Mouse (Mus musculus): ENCODE data around the gene Cwh43. TPM values are rescaled to one million over a fixed set of nuclear protein-coding genes. Genes with fewer than 3 reads are reported as not detected.

The Cwh43 gene
- polyA plus RNA-seq, 1 experiment from 2014 or later: 0.32 TPM

DNA sequence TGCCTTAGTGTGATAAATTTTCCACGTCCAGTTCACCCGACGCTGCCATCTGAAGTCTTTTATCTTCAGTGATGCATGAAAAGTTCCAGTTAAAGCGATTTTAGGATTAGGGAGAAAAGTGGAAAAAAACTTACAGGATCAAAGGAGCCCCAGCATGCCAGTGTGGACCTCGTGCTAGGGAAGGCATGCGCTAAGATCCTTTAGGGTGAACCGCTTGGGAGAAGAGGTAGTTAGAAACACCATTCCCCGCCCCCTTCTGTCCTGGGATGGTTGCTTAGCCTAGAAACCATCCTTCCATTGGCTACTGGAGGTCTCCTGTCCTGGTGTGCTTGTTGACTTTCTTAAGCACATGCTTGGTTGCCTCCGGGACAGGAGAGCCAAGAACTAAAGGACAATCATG is 29.8 kb upstream of the Cwh43 start:
- no peaks in the 10 kb centered on the region for H3K4me1 ChIP-seq (replicated peaks)
- no peak overlapping the region for H3K27ac ChIP-seq (replicated peaks)
- no peaks in the 10 kb centered on the region for H3K36me3 ChIP-seq
- peaks cover 9% of the 10 kb centered on the region for H3K27me3 ChIP-seq
- H3K4me2 ChIP-seq: no peak overlapping the region
- H3K4me3 ChIP-seq: no peak overlapping the region
- no peaks in the 10 kb centered on the region for H3K9me3 ChIP-seq
- no peak for ATAC-seq (ENCODE audit: low read depth)
- 55% methylated on average over 9 of the region's 9 CpGs for WGBS
- no peak overlapping the region for H3K9ac ChIP-seq

- no peak for ATAC-seq (ENCODE audit: low read depth)
- no peaks in the 10 kb centered on the region for H3K4me1 ChIP-seq (replicated peaks)
- H3K9ac ChIP-seq: no peak overlapping the region
- H3K4me3 ChIP-seq: no peak overlapping the region
- no peaks in the 10 kb centered on the region for H3K9me3 ChIP-seq
- no peak overlapping the region for H3K27ac ChIP-seq (replicated peaks)
- H3K27me3 ChIP-seq: peaks cover 14% of the 10 kb centered on the region
- H3K36me3 ChIP-seq: no peaks in the 10 kb centered on the region
- H3K4me2 ChIP-seq: no peak overlapping the region
- 92% methylated on average over 7 of the region's 7 CpGs for WGBS
Measured at GRCm38 (mm10) chr5:73376491-73376890, 29.4 kb upstream of the Cwh43 start.

- WGBS: 35% methylated on average over 3 of the region's 3 CpGs
- no peak overlapping the region for H3K27ac ChIP-seq (replicated peaks)
- H3K9ac ChIP-seq: no peak overlapping the region
- H3K36me3 ChIP-seq: no peaks in the 10 kb centered on the region
- H3K9me3 ChIP-seq: no peaks in the 10 kb centered on the region
- H3K4me1 ChIP-seq (replicated peaks): no peaks in the 10 kb centered on the region
- ATAC-seq (ENCODE audit: low read depth): peak; percentile 85
- no peak overlapping the region for H3K4me3 ChIP-seq
- no peak overlapping the region for H3K4me2 ChIP-seq
- H3K27me3 ChIP-seq: peaks cover 14% of the 10 kb centered on the region
Measured at GRCm38 (mm10) chr5:73379908-73380307, 26.0 kb upstream of the Cwh43 start.

GRCm38 (mm10) chr5:73380829-73381228 is 25.0 kb upstream of the Cwh43 start:
- Histone ChIP-seq H3K36me3 (no peaks in the 10 kb centered on the region), H3K27me3 (peaks cover 14% of the 10 kb centered on the region), H3K4me2 (no peak overlapping the region), H3K9ac (no peak overlapping the region), H3K4me1 (replicated peaks) (no peaks in the 10 kb centered on the region), H3K27ac (replicated peaks) (no peak overlapping the region), H3K4me3 (no peak overlapping the region), H3K9me3 (no peaks in the 10 kb centered on the region)
- ATAC-seq (ENCODE audit: low read depth): no peak
- 52% methylated on average over 8 of the region's 8 CpGs for WGBS

GRCm38 (mm10) chr5:73381510-73381909 is 24.4 kb upstream of the Cwh43 start:
- H3K9ac ChIP-seq: no peak overlapping the region
- WGBS: 79% methylated on average over 7 of the region's 7 CpGs

DNA sequence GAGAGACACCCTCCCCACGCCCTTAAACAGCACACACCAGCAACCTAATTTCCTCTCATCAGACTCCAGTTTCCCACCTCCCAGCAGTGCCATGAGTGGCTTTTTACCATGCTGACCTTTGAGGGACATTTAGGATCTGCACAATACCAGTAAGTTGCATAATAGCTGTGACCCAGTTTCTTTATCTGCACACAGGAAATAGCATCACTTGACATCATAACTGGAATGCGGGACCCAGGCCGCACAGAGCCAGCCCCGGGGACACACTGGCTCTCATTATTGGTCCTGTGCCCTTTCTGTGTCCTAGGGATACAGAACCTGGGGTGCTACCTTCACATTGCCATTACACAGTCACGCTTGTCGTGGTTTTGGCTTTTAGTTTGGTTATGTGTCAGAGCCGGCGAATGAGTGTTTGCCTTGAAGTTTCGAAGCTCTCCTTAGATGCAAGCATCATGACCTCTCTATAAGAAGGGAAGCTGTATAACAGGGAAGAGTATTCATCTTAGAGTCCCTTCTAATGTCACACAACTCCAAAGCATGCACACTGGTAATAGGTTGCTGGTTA is 23.8 kb upstream of the Cwh43 start:
- Histone ChIP-seq H3K9ac (no peak overlapping the region), H3K36me3 (no peaks in the 10 kb centered on the region), H3K27me3 (peaks cover 14% of the 10 kb centered on the region), H3K4me3 (no peak overlapping the region), H3K27ac (replicated peaks) (no peak overlapping the region), H3K4me2 (no peak overlapping the region), H3K9me3 (no peaks in the 10 kb centered on the region), H3K4me1 (replicated peaks) (no peaks in the 10 kb centered on the region)
- ATAC-seq (ENCODE audit: low read depth): no peak
- 87% methylated on average over 9 of the region's 9 CpGs for WGBS

More at GRCm38 (mm10) chr5:73381510-73381909, 24.4 kb upstream of the Cwh43 start:
- no peaks in the 10 kb centered on the region for H3K9me3 ChIP-seq
- no peaks in the 10 kb centered on the region for H3K4me1 ChIP-seq (replicated peaks)
- H3K36me3 ChIP-seq: no peaks in the 10 kb centered on the region
- no peak overlapping the region for H3K4me3 ChIP-seq
- H3K27me3 ChIP-seq: peaks cover 14% of the 10 kb centered on the region
- no peak for ATAC-seq (ENCODE audit: low read depth)
- H3K4me2 ChIP-seq: no peak overlapping the region
- no peak overlapping the region for H3K27ac ChIP-seq (replicated peaks)

DNA sequence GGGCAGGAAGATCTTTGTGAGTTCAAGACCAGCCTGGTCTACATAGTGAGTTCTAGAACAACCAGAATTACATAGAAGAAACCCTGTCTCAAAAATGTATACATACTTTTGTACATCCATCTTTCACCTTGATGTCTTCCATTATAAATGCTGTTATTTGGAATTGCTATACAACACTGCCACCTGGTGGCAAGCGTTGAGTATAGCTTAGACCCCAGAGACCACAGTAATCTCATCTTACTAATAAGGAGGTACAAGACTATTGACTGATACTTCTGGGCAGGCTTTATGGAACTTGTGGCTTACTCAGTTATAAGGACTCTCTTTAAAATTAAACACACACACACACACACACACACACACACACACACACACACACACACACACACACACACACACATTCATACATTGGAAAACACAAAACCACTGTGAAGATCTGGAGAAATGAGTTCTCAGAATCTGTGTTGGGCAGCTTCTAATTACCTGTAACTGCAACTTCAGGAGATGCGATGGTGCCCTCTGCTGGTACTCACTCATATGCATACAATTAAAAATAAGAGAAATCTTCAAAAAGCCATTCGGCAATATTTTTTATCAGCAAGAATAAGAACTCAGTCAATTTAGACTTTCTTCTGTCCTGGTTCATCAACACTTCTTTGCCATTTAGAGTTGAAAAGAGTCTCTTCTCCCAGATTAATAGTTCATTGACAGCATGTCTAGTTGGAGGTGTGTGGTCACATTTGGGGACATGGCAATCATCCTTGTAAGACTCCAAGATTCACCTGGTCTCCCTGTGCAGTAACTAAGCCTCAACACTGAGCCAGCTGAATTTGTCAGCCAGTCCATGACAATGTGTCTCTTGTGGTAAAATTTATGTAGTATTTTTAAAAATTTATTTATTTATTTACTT is 22.9 kb upstream of the Cwh43 start:
- H3K4me2 ChIP-seq: no peak overlapping the region
- ATAC-seq (ENCODE audit: low read depth): 0 out of 2 replicates have a peak, but pooled peaks have one; percentile 20
- H3K4me3 ChIP-seq: no peak overlapping the region
- WGBS: 31% methylated on average over 3 of the region's 3 CpGs
- no peak overlapping the region for H3K9ac ChIP-seq
- H3K9me3 ChIP-seq: no peaks in the 10 kb centered on the region
- H3K36me3 ChIP-seq: no peaks in the 10 kb centered on the region
- H3K27ac ChIP-seq (replicated peaks): no peak overlapping the region
- H3K27me3 ChIP-seq: peaks cover 14% of the 10 kb centered on the region
- no peaks in the 10 kb centered on the region for H3K4me1 ChIP-seq (replicated peaks)

- Histone ChIP-seq H3K4me2 (no peak overlapping the region), H3K36me3 (no peaks in the 10 kb centered on the region), H3K27ac (replicated peaks) (no peak overlapping the region), H3K4me3 (no peak overlapping the region), H3K4me1 (replicated peaks) (no peaks in the 10 kb centered on the region), H3K9ac (no peak overlapping the region), H3K27me3 (peaks cover 14% of the 10 kb centered on the region), H3K9me3 (no peaks in the 10 kb centered on the region)
- 20% methylated on average over 4 of the region's 4 CpGs for WGBS
- ATAC-seq (ENCODE audit: low read depth): peak; percentile 62
Measured at GRCm38 (mm10) chr5:73383647-73383970, 22.3 kb upstream of the Cwh43 start.

- no peak overlapping the region for H3K4me2 ChIP-seq
- WGBS: 92% methylated on average over 9 of the region's 9 CpGs
- no peaks in the 10 kb centered on the region for H3K36me3 ChIP-seq
- no peak overlapping the region for H3K27ac ChIP-seq (replicated peaks)
- H3K4me1 ChIP-seq (replicated peaks): no peaks in the 10 kb centered on the region
- H3K9me3 ChIP-seq: no peaks in the 10 kb centered on the region
- no peak overlapping the region for H3K4me3 ChIP-seq
- H3K27me3 ChIP-seq: no peaks in the 10 kb centered on the region
- no peak overlapping the region for H3K9ac ChIP-seq
- ATAC-seq (ENCODE audit: low read depth): no peak
Measured at GRCm38 (mm10) chr5:73393041-73393440, 12.8 kb upstream of the Cwh43 start.

GRCm38 (mm10) chr5:73399768-73400526 is 5.9 kb upstream of the Cwh43 start:
- Histone ChIP-seq H3K27ac (replicated peaks) (no peak overlapping the region; the same call in 1 of the 2 replicates), H3K27me3 (peaks cover 13% of the 10 kb centered on the region), H3K9ac (no peak overlapping the region), H3K9me3 (no peaks in the 10 kb centered on the region), H3K36me3 (no peaks in the 10 kb centered on the region), H3K4me3 (no peak overlapping the region), H3K4me1 (replicated peaks) (peaks cover 13% of the 10 kb centered on the region), H3K4me2 (no peak overlapping the region)
- ATAC-seq (ENCODE audit: low read depth): peak; percentile 88
- 32% methylated on average over 7 of the region's 7 CpGs for WGBS

- Histone ChIP-seq H3K4me3 (no peak overlapping the region), H3K36me3 (no peaks in the 10 kb centered on the region), H3K9ac (no peak overlapping the region), H3K27ac (replicated peaks) (no peak overlapping the region), H3K4me1 (replicated peaks) (peaks cover 20% of the 10 kb centered on the region), H3K9me3 (no peaks in the 10 kb centered on the region), H3K4me2 (no peak overlapping the region), H3K27me3 (peaks cover 27% of the 10 kb centered on the region)
- WGBS: 77% methylated on average over 5 of the region's 5 CpGs
- ATAC-seq (ENCODE audit: low read depth): no peak
Measured at GRCm38 (mm10) chr5:73401341-73401740, 4.5 kb upstream of the Cwh43 start.

DNA sequence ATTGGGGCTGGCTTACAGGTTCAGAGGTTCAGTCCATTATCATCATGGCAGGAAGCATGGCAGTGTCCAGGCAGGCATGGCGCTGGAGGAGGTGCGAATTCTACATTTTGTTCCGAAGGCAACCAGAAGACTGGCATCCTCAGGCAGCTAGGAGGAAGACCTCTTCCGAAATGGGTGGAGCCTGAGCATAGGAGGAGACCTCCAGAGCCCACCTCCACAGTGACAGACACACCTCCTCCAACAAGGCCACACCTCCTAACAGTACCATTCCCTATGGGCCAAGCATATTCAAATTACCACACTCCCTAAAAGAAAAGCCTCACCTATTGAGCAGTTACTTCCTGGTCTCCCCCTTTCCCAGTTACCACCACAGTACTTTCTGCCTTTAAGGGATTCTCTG is 3.0 kb upstream of the Cwh43 start:
- Histone ChIP-seq H3K4me3 (no peak overlapping the region), H3K27me3 (peaks cover 42% of the 10 kb centered on the region), H3K9ac (no peak overlapping the region), H3K27ac (replicated peaks) (no peak overlapping the region), H3K4me1 (replicated peaks) (peaks cover 23% of the 10 kb centered on the region), H3K4me2 (no peak overlapping the region), H3K36me3 (no peaks in the 10 kb centered on the region), H3K9me3 (no peaks in the 10 kb centered on the region)
- ATAC-seq (ENCODE audit: low read depth): no peak
- WGBS: 89% methylated on average over 4 of the region's 4 CpGs

All from neural tube, embryonic 13.5 days (tissue).